Mouse (Mus musculus): ENCODE results near the gene Brat1. TPM values are rescaled to one million over a fixed set of nuclear protein-coding genes. Genes with fewer than 3 reads are reported as not detected.
"Not testable (repeated sequence)": the region's sequence is repeated elsewhere in the genome, so short reads cannot be mapped to it uniquely, and the experiment has no call there.

The Brat1 gene
- polyA plus RNA-seq, 1 experiment: 0.31 TPM

DNA sequence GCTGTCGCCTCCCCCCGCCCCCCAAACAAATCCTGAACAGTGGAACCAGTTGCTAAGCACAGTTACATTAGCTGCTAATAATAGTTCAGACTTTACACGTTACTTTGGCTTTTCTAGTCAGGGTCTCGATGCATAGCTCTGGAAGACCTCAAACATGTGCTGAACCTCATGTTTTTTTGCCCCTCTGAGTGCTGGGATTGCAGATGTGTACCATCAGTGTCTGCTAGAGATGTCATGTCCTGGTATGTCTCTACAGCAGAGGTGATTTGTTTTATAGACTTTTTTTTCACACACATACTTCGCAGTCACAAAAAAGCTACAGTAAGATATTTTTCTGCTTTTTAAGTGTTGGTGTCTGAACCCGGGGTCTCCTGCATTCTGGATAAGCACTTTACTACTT lies 32.7 kb upstream of the Brat1 start:
- Histone ChIP-seq H3K4me3 (replicated peaks) (no peak overlapping the region), H3K4me1 (ENCODE audit: control insufficient read depth) (peaks cover 4% of the 10 kb centered on the region), H3K36me3 (ENCODE audit: control insufficient read depth) (peaks cover 9% of the 10 kb centered on the region), H3K9me3 (ENCODE audit: control insufficient read depth, low read length) (peaks cover 8% of the 10 kb centered on the region), H3K27me3 (ENCODE audit: control insufficient read depth) (no peaks in the 10 kb centered on the region)
- no peak for TF ChIP-seq TAL1 (IDR thresholded peaks at IDR 0.05; ENCODE audit: low read length)
- no peak for TF ChIP-seq GATA1 (IDR thresholded peaks at IDR 0.05; ENCODE audit: low read length)

DNA sequence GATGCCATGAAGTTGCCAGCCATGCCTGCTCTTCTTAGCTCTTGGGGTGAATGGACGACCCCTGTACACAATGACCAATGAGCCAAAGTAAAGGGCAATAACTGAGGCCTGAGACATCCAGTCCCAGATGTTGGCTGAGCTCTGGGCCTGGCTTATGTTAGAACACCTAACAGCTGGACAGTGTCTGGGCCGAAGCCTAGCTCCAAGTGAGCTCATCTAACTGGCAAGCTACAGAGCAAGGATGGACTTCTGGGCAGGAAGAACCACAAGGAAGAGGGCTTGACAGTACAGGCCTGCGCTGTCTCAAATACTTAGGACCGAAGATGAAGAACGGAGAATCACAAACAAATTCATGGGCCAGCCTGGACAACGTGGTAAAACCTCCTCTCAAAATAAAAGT lies 32.2 kb upstream of the Brat1 start:
- not testable (repeated sequence) for H3K4me3 ChIP-seq (replicated peaks); H3K27me3 ChIP-seq (ENCODE audit: control insufficient read depth); H3K9me3 ChIP-seq (ENCODE audit: control insufficient read depth, low read length); H3K4me1 ChIP-seq (ENCODE audit: control insufficient read depth); H3K36me3 ChIP-seq (ENCODE audit: control insufficient read depth)

DNA sequence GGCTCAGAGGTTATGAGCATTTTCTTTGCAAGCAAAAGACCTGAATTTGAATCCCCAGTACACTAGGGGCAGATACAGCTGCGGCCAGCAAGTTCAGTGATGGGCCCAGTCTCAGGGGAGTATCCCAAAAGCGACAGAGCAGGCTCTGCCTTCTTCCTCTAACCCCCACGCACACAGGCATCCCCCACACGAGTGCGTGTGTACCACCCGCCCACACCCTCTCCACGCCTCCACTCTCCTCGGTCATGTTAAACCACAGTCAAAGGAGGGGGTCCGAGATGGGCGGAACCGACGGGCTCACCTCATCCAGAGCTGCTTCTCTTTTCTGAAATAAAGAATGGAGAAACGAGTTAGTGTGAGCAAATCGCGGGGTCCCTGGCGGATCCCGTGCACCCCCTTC lies 30.8 kb upstream of the Brat1 start:
- H3K9me3 ChIP-seq (ENCODE audit: control insufficient read depth, low read length): peaks cover 3% of the 10 kb centered on the region
- H3K36me3 ChIP-seq (ENCODE audit: control insufficient read depth): peaks cover 7% of the 10 kb centered on the region; the same call in 1 of the 2 replicates
- TF ChIP-seq TAL1 (IDR thresholded peaks at IDR 0.05; ENCODE audit: low read length) (no peak), GATA1 (IDR thresholded peaks at IDR 0.05; ENCODE audit: low read length) (no peak)
- H3K4me1 ChIP-seq (ENCODE audit: control insufficient read depth): no peaks in the 10 kb centered on the region
- no peak overlapping the region for H3K4me3 ChIP-seq (replicated peaks)
- H3K27me3 ChIP-seq (ENCODE audit: control insufficient read depth): no peaks in the 10 kb centered on the region

DNA sequence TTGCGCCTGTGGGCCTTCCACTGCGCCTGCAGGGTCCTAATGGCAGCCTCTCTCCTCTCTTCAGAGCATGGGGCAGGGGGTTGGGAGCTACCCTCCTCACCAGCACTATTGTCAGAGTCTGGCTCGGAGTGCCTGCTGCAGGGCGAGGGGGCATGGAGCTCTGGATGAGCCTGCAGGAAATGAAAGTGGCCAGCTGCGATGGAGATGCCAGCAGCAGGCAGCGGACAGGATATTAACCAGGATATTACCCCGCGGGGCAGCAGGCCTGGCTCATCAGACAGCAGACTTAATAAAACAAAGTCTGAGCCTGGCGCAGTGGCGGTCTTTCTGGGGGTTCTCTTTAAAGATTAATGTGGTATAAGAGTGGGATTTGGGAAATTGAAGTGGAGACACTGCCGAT lies 29.7 kb upstream of the Brat1 start:
- Histone ChIP-seq H3K4me1 (ENCODE audit: control insufficient read depth) (no peaks in the 10 kb centered on the region), H3K4me3 (replicated peaks) (no peak overlapping the region), H3K36me3 (ENCODE audit: control insufficient read depth) (peaks cover 4% of the 10 kb centered on the region; the same call in 1 of the 2 replicates), H3K9me3 (ENCODE audit: control insufficient read depth, low read length) (no peaks in the 10 kb centered on the region), H3K27me3 (ENCODE audit: control insufficient read depth) (no peaks in the 10 kb centered on the region)
- TF ChIP-seq GATA1 (IDR thresholded peaks at IDR 0.05; ENCODE audit: low read length): no peak
- no peak for TF ChIP-seq TAL1 (IDR thresholded peaks at IDR 0.05; ENCODE audit: low read length)

DNA sequence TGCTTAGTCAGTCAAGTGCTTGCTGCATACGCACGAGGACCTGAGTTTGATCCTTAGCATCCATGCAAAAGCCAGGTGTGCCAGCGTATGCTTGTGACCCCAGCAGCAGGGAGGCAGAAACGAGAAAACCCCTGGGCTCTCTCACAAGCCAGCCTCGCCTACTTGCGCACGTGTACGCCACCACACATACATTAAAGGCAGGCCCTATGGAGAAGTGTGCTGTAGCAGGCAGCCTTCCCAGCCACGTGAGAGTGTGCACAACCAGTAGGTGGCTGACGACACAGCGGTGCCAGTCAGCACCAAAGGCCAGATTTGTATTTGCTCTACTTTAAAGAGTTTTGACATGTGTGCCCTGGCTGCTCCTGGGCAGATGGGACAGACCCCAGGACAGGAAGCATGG lies 29.2 kb upstream of the Brat1 start:
- Histone ChIP-seq H3K27me3 (ENCODE audit: control insufficient read depth) (no peaks in the 10 kb centered on the region), H3K4me1 (ENCODE audit: control insufficient read depth) (no peaks in the 10 kb centered on the region), H3K9me3 (ENCODE audit: control insufficient read depth, low read length) (no peaks in the 10 kb centered on the region), H3K4me3 (replicated peaks) (no peak overlapping the region), H3K36me3 (ENCODE audit: control insufficient read depth) (peaks cover 4% of the 10 kb centered on the region; the same call in 1 of the 2 replicates)
- TF ChIP-seq TAL1 (IDR thresholded peaks at IDR 0.05; ENCODE audit: low read length): no peak
- TF ChIP-seq GATA1 (IDR thresholded peaks at IDR 0.05; ENCODE audit: low read length): no peak

DNA sequence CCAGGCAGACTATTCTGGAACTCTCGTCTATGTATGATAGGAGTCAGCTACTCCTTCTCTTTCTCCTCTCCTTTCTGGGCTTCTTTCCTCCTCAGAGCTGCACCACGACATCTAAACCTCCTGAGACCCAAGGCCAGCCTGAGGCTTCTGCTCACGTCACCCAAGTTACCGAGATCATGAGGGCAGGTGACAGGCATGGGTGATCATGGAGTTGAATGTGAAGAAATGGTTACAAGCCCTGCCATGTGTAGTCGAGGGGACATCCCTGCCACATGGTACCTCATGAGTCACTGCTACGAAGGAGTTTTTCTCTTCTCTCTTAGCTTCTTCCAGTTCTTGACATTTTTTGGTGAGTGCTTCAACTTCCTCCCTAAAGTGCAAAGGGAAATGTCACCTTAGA lies 27.7 kb upstream of the Brat1 start:
- Histone ChIP-seq H3K4me3 (replicated peaks) (no peak overlapping the region), H3K9me3 (ENCODE audit: control insufficient read depth, low read length) (no peaks in the 10 kb centered on the region), H3K27me3 (ENCODE audit: control insufficient read depth) (no peaks in the 10 kb centered on the region), H3K36me3 (ENCODE audit: control insufficient read depth) (peaks cover 4% of the 10 kb centered on the region; the same call in 1 of the 2 replicates), H3K4me1 (ENCODE audit: control insufficient read depth) (peaks cover 7% of the 10 kb centered on the region)
- TF ChIP-seq GATA1 (IDR thresholded peaks at IDR 0.05; ENCODE audit: low read length) (no peak), TAL1 (IDR thresholded peaks at IDR 0.05; ENCODE audit: low read length) (no peak)

DNA sequence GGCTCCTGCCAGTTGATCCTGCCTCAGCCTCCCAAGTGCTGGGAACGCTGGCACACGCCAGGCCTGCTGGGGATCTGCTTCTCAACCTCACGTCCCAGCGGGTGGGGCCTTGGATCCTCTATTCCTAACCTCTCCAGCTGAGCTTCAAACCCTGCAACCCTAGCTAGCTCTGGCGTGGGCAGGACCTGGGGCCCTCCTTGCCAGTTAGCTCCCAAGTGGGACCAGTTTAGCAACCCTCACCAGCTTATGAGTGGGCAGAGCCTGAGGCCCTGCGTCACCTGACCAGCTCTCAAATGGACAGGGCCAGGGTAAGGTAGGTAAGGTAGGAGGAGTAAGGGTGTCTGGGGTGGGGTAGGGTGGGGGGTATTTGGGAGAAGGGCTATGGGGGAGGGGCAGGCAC lies 24.8 kb upstream of the Brat1 start:
- H3K9me3 ChIP-seq (ENCODE audit: control insufficient read depth, low read length): no peaks in the 10 kb centered on the region
- peaks cover 15% of the 10 kb centered on the region for H3K4me1 ChIP-seq (ENCODE audit: control insufficient read depth)
- no peak overlapping the region for H3K4me3 ChIP-seq (replicated peaks)
- H3K36me3 ChIP-seq (ENCODE audit: control insufficient read depth): peaks cover 4% of the 10 kb centered on the region; the same call in 1 of the 2 replicates
- TF ChIP-seq GATA1 (IDR thresholded peaks at IDR 0.05; ENCODE audit: low read length) (no peak), TAL1 (IDR thresholded peaks at IDR 0.05; ENCODE audit: low read length) (no peak)
- no peaks in the 10 kb centered on the region for H3K27me3 ChIP-seq (ENCODE audit: control insufficient read depth)

DNA sequence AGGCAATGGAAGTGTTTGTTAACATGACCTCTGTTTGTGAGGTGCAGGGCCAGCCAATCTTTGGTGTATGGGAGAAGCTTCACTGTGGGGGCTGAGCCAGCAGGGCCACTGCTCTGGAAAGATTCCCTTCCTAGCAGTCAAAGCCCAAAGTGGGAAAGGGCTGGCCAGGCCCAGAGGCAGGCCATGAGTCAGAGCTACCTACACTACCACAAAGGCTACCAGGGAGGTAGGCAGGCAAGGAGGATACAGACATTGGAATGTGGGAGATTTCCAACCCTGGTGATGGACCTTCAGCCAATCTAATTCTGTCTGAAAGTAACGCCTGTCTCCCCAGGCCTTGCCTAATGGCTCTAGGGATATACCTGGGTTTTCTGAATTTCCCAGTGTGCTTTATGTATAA lies 23.9 kb upstream of the Brat1 start:
- Histone ChIP-seq H3K36me3 (ENCODE audit: control insufficient read depth) (peaks cover 2% of the 10 kb centered on the region; the same call in 1 of the 2 replicates), H3K4me3 (replicated peaks) (no peak overlapping the region), H3K27me3 (ENCODE audit: control insufficient read depth) (no peaks in the 10 kb centered on the region), H3K4me1 (ENCODE audit: control insufficient read depth) (peaks cover 15% of the 10 kb centered on the region), H3K9me3 (ENCODE audit: control insufficient read depth, low read length) (no peaks in the 10 kb centered on the region)
- TF ChIP-seq TAL1 (IDR thresholded peaks at IDR 0.05; ENCODE audit: low read length): no peak
- no peak for TF ChIP-seq GATA1 (IDR thresholded peaks at IDR 0.05; ENCODE audit: low read length)

DNA sequence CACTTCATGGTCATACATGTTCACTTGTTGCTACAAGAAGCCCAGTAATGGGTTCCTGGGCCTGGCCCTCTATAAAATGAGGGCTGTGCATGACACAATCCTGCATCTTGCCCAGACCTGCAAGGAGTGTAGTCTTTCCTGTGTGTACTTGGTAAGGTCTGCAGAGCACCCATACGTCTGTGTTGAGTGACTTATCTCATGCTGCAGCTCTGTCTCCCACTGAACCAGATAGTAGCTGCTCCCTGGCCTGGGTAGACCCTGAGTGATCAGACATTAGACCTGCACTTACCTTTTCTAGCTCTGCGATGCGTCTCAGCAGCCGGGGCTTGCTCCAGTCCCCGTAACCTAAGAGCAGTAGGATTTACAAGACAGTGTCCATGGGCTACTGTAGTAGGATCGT lies 22.7 kb upstream of the Brat1 start:
- no peaks in the 10 kb centered on the region for H3K9me3 ChIP-seq (ENCODE audit: control insufficient read depth, low read length)
- no peak for TF ChIP-seq GATA1 (IDR thresholded peaks at IDR 0.05; ENCODE audit: low read length)
- TF ChIP-seq TAL1 (IDR thresholded peaks at IDR 0.05; ENCODE audit: low read length): no peak
- no peaks in the 10 kb centered on the region for H3K27me3 ChIP-seq (ENCODE audit: control insufficient read depth)
- H3K36me3 ChIP-seq (ENCODE audit: control insufficient read depth): peaks cover 5% of the 10 kb centered on the region; the same call in 1 of the 2 replicates
- peaks cover 15% of the 10 kb centered on the region for H3K4me1 ChIP-seq (ENCODE audit: control insufficient read depth)
- H3K4me3 ChIP-seq (replicated peaks): no peak overlapping the region
